Mouse (Mus musculus): ENCODE measurements around the gene Kcne1.

- TF ChIP-seq POLR2A (IDR thresholded peaks at IDR 0.05; ENCODE audit: control insufficient read depth in 1 of 2, insufficient read depth in 1 of 2, low read depth in 1 of 2, low read length in 2 of 2, poor library complexity in 1 of 2): no peak
- no peak for TF ChIP-seq SMC3 (IDR thresholded peaks at IDR 0.05; ENCODE audit: low read depth, low read length)
- no peak for TF ChIP-seq ZKSCAN1 (IDR thresholded peaks at IDR 0.05; ENCODE audit: low read depth, low read length)
- TF ChIP-seq NELFE (IDR thresholded peaks at IDR 0.05; ENCODE audit: low read depth, low read length): no peak
- TF ChIP-seq CTCF (IDR thresholded peaks at IDR 0.05 in 2 of 3, conservative IDR thresholded peaks at IDR 0.05 in 1 of 3; ENCODE audit: control insufficient read depth in 1 of 3, insufficient read depth in 1 of 3, low read depth in 2 of 3, low read length in 3 of 3, poor library complexity in 1 of 3, severe bottlenecking in 1 of 3): no peak
- TF ChIP-seq CHD1 (IDR thresholded peaks at IDR 0.05; ENCODE audit: low read depth, low read length): no peak
- TF ChIP-seq RCOR1 (IDR thresholded peaks at IDR 0.05; ENCODE audit: low read depth, low read length): no peak
- no peak for TF ChIP-seq USF1 (IDR thresholded peaks at IDR 0.05; ENCODE audit: low read depth, low read length)
These were observed 17.7 kb upstream of the Kcne1 start for GRCm38 (mm10) chr16:92376976-92377375.
